Mouse (Mus musculus): Measurements from ENCODE around the gene Cilp.
"Not testable (repeated sequence)": the region's sequence is repeated elsewhere in the genome, so short reads cannot be mapped to it uniquely, and the experiment has no call there.

The Cilp gene

DNA sequence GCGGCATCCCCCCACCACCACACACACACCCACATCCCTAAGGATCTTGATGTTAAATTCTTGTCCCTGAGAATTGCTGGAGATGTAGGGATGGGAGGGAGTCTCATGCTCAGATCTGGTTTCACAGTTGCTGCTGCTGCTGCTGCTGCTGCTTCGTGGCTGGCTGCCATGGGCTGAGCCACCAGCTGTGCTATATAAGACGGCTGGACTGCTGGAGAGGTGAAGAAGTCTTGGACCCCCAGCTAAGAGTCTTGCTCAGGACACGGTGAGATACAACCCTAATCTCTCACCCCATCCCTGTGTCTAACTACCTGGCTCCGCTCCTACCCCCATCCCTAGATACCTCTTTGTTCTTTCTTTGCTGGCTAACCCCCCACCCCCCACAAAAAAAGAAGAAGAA, at the start of gene Cilp:
Gene Cilp, plus strand, starts transcription at position 222 of the 400 bp plus-strand sequence.
- DNase-seq (ENCODE audit: low spot score) = no peak

DNA sequence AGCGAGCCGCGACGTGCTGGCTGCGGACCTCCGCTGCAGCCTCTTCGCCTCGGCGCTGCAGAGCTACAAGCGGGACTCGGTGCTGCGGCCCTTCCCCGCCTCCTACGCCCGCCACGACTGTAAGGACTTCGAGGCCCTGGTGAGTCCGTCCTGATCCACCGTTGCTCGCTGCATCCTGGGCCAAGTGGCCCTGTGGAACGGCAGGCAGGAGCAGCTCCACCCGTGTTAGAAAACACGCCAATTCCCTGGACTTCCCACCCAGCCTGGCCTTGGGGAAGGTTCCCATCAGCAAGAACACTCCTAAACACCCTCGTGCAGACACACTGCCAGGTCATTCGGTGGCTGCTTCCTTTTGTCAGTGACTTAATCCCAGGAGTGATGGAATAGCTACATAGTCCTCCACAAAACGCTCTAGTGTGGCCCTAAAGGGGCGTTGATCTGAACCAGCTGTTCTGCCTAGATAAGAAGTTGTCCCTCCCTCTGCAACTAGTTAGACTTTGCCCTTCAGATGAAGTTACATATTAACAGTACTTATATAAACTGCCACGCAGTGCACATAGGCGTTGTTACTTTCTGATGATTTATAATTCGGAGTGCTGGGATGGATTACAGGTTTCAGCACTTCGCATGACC, 49.4 kb upstream of the Cilp start:
- DNase-seq (ENCODE audit: low spot score) = no peak

DNA sequence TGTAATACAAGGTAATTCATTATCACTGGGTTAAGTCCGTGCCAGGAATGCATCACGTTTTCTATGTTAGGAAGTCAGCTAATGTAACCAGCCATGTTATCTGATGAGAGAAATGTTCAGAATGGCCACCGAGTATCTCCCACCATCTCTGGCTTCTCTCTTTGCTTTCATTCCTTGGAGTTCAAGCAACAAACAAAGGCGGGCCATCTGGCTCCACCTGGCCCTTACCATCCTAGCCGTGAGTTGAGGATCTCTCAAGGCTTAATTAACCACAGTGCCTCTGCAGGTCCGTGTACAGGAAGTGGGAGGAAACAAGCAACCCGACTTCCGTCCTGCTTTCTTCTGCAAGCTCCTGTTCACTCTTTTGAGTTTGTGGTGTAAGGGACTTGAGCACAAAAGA, 48.0 kb upstream of the Cilp start:
- no peak for DNase-seq (ENCODE audit: low spot score)

DNA sequence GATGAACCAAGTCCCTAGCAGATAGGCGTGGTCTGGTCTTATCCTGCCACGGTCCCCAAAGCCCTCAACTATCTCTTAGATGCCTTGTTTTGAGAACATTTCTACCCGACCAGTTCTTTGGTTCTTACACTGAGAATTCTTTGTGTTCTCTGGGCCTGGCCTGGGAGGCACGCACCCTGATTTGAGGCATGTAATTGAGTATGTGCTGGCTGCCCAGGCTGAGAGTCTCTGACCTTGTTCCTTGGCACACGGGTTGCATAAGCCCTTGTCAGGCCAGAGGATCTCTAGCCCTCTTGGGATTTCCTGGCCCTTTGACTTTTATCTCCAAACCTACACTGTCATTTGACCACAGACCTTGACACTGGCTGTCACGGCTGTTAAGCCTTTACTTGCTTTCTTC, 47.3 kb upstream of the Cilp start:
- DNase-seq (ENCODE audit: low spot score) = no peak

DNA sequence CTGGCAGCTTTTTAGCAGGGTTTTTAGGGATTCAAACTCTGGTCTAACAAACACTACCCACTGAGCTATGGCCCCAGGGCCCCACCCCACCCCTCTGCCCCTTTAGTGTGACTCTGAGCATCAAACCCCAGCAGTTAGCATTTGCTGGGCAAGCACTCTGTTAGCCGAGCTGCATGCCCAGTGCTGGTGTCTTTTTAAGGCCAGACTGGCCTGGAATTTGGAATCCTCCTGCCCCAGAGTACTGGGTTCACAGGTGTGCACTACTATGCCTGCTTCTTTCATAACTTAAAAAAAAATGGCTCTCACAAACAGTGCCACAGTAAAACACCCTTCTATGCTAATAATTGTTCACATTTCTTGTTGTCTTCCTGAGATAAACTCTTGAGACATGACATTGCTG, 46.1 kb upstream of the Cilp start:
- DNase-seq (ENCODE audit: low spot score) = no peak

DNA sequence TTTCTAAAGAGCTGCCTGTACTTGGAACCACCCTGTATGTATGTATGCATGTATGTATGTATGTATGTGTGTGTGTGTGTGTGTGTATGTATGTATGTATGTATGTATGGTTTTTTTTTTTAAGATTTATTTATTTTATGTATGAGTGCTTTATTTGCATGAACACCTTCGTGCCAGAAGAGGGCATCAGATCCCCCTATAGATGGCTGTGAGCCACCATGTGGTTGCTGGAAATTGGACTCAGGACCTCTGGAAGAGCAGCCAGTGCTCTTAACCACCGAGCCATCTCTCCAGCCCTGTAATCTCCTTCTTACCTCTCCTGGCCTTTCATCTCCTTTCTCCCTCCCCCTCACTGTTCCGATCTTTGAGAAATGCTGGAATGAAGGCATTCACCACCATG, 44.6 kb upstream of the Cilp start:
- DNase-seq (ENCODE audit: low spot score) = not testable (repeated sequence)

DNA sequence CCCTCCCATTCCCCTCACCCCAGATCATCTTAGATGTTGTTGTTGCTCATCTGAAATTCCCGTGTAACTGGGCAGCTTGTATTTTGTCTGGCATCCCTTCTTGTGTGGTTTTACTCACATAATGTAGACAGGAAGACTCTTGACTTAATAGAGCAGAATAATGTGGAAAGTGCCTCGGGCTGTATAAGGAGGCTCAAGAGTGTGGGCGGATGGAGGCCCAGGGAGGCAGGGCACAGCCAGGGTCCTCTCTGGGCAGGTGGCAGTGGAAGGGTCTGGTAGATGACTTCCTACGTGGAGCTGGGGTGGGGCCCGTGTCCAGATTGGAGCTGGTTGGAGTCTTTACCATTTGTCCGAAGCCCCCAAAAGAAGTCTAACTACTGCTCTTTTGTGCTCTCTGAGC, 41.1 kb upstream of the Cilp start:
- no peak for DNase-seq (ENCODE audit: low spot score)

DNA sequence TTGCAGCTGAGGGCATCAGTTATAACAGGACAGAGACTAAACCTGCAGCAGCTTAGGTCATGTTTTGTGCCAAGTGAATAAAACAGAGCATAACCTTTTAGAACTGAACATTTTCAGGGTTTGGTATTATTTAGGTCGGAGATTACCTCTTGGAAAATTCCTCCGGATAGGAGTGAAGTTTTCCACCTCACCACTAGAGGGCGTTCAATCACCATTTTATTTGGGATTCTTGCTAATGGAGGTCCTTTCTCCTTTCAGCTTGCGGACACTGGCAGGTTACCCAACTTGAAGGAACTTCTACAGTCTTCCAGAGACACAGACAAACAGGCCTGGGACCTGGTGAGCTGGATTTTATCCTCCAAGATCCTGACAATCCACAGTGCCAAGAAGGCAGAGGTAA, 39.2 kb upstream of the Cilp start:
- DNase-seq (ENCODE audit: low spot score) = no peak

DNA sequence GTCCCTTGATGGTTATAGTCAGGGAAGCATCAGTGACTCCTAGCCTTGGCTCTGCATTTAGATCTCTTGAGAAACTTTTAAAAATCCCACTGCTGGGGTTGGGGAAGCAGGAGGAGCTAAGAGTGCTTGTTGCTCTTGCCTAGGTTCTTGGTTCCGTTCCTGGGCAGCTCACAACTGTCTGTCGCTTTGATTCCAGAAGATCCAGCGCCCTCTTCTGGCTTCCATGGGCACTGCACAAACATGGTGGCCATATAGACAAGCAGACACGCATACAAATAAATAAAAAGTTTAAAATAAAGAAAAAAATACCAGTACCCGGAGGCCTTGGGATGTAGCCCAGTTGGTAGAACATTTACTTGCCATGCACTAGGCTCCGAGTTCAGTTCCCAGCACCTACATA, 34.7 kb upstream of the Cilp start:
- no peak for DNase-seq (ENCODE audit: low spot score)

DNA sequence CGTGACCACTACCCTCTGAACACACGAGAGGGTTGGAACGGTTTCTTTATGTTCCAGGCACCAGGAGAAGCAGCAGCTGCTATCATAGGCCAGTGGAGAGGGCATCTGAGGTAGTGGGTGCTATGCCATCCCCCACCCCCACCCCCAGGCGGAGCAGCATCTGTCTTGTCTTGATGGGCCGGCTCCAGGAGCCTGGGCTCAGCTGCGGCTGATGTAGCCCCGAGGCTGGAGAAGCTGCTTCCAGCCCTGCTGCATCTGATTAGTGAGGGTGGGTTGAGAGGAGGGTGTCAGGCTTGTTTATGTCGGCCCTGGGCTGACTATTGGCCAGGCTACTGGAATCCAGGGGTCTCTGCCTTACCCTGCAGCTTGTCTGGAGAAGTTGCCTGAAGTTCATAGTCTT, 33.7 kb upstream of the Cilp start:
- DNase-seq (ENCODE audit: low spot score) = no peak

DNA sequence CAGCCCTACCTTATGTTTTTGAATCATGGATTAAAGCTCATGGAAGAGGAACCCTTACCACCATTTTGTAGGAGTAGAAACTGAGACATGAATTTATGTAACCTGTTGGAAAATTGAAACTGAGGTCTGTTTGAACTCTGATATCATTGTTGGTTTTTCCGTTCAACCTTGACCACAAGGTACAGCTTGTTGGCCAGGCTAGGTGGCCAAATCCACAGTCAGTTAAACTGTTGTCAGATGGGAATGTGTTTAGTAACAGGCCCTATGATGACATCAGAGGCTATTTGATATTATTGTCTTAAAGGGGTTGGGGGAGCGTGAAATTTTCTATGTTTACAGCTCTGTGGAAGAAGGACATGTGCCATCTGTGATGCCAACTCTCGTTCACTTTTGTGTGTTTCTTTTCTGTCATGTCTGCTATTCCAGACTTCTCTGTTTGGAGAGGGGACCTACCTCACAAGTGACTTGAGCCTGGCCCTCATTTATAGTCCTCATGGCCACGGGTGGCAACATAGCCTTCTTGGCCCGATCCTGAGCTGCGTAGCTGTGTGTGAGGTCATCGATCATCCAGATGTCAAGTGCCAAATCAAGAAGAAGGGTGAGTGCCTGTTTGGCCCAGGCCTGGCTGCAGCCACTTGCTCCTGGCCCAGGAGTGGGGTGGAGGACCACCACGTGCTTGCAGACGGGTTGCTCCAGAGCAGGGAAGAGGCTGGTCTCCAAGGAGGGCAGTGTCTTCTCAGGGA, 31.6 kb upstream of the Cilp start:
- DNase-seq (ENCODE audit: low spot score) = no peak

DNA sequence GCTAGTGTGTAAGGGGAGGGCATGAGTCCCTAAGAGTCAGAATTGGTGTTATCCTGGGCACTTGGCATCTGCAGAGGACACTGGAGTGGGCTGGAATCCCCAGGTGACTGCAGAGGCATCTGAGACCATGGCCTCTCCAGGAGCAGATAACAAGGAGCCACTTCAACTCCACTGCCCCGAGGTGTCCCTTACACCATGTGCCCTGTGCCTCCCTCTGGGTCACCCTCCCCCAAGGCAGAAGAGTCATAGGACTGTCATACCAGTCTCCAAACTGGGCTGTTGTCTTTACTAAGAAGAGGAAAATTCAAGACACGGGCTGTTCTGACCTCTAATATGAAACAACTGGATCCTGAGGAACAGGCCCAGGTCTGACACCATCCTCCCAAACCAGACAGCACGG, 30.2 kb upstream of the Cilp start:
- DNase-seq (ENCODE audit: low spot score) = no peak

DNA sequence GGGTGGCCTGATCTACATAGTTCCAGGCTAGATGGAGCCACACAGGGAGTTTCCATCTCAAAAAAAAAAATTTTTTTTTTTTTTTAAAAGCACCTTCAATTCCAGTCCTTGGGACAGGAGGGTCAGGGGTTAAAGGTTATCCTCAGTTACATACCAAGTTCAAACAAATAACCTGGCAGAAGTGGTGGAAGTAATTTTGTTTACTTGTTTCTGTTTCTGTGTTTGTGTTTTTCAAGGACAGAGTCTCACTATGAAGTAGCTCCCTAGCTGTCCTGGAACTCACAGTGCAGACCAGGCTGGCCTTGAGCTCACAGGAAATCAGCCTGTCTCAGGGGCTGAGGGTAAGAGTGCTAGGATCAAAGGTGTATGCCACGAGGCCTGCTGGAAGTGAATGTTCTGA, 29.4 kb upstream of the Cilp start:
- DNase-seq (ENCODE audit: low spot score) = no peak

DNA sequence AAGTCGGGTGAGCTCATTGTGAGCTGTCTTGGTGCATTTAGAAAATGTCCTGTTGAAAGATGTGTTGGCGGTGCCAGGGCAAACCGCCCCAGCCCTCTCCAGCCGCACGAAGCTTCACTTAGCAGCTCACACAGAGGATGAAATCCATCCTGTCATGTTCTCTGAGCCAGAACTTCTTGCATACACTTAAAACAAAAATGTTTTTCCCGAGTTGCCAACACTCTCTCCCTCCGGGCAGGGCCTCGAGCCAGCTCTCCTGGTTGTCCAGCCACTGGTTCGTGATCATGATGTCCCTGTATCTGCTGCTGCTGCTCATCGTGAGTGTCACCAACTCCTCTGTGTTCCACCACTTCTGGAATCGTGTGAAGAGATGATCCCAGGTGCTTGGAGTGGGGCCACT, 27.4 kb upstream of the Cilp start:
- no peak for DNase-seq (ENCODE audit: low spot score)

DNA sequence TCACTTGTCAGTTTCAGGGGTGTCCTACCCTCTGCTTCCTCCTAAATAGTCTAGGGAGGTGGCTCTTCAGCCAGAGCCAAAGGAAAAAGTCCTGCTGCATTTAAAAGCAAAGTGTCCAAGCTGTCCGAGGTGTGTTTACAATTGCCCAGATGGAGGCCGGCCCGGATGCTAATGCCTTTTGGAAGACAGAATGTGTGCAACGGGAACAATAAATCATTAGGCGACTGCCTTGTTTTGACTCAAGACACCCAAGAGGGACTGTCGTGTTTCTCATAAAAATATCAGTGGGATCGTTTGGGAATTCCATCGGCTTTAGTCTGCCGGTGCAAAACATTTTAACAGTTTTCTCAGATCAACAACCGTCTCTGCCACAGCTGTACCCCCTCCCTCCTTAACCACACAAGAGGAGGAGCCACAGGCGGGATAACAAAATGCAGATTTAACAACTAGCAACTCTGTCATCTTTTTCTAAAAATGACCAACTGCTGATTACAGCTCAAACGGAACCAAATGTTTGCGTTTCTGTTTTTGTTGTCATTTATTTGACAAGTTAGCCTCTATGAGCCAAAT, 26.7 kb upstream of the Cilp start:
- no peak for DNase-seq (ENCODE audit: low spot score)

DNA sequence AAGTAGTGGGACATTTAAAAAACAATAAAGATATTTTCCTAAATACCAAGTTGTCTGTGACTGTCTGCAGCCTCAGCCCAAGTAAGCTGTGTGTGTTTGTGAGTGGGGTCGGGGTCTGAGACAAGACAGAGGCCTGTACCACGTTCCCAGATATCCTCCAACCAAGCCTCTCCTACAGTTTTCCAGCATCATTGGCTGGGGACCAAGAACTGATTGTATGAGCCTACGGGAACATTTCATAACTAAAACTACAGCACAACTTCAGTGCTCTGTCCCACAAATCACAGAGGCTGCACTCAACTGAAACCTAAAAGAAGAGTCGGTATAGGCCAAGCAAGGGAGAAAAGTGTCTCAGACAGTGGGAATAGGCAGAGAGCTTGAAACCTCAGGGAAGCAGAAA, 25.8 kb upstream of the Cilp start:
- no peak for DNase-seq (ENCODE audit: low spot score)

DNA sequence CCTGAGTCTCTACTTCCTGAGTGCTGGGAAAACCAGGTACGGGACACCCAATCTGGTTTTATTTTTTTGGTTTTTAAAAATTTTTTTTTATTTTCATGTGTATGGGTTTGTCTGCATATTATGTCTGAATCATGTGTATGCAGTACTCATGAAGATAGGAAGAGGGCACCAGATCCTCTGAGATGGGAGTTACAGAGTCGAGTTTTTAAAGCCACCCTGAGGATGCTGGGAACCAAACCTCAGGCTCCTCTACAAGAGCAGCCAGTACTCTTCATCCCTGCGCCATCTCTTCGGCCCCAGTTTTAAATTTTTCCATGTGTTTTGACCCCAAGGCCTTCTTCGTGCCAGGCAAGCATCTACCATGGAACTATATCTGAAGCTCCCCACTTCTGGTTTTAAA, 25.2 kb upstream of the Cilp start:
- no peak for DNase-seq (ENCODE audit: low spot score)

DNA sequence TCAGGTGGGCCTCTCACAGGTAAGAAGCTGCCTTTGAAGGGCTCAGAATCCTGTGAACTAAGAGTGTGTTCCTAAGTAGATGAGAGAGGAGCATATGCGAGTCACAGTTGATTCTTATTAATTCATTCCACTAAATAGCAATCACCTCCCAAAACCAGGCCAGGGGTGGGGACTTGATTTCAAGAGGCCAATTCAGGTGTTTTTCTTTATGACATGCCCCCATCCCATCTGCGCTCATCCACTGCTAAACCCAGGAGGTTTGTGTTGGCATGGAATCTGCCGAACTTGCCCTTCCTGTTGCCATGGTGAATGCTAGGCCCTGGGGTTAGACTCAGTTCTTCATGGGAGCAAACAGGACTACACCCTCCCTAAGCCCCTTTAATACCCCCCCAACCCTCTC, 24.4 kb upstream of the Cilp start:
- no peak for DNase-seq (ENCODE audit: low spot score)

DNA sequence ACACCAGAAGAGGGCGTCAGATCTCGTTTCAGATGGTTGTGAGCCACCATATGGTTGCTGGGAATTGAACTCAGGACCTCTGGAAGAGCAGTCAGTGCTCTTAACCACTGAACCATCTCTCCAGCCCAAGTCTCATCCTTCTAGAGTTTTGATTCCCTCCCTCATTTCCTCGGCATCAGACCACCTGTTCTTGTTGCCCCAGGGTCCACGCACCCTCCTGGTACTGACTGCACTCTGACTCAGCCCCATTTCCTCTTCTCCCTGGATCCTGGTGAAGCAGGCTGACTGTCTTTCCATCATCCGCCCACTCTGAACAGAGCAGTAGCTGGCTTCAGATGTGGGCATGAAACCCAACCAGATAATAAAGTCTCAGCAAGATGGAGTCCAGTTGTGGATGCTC, 23.0 kb upstream of the Cilp start:
- no peak for DNase-seq (ENCODE audit: low spot score)

DNA sequence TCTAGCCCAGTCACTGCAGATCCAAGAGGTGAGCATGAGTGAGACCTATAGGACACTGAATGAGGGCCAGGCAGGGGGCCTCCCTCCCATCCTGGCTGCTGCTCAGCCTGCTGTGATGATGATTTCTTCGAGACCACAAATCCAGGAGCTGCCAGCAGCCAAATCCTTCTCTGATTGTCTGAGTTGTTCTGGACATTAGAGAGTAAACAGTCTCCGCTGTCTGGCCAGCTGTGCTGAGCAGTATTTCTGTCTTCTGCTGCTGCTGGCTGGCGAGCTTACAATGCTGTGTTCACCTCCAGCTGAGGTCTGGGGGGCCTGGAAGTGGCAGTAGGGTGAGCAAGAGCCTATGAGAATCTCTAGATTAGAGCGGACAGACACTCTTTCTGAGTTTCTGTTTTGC, 21.7 kb upstream of the Cilp start:
- no peak for DNase-seq (ENCODE audit: low spot score)

DNA sequence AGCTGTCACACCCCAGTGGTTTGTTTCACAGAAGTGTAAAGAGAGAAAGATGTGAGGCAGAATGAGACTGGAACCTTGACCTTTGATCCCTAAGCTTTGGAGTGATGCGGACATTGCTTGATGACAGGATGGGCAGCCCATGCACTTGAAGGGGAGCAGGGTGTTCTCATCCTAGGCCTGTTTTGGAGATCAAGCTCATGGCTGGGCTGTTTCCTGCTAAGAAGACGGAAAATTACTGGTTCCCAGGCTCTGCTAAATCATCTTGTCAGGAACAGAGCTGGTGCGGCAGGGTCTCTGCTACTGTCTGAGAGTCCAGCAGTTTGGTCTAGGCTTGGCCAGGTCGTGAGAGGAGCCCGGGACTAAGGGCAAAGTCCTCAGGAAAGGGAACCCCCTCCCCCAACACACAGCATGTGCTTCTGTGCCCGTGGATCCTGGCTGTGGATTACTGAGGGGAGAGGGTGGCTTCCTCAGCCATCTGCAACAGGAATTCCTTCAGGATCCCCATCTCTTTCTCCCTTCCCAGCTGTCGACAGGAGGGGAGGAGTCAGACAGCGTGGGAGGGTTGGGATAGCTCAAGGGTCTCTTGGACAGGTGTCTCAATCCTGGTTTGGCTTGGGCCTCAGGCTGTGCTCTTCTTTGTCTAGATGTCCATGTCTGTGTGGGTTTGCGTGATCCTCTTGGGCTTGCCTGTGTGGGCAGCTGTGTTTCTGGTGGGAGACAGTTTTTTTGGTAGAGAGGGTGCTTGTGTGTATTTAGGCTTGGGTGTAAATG, 20.8 kb upstream of the Cilp start:
- no peak for DNase-seq (ENCODE audit: low spot score)

DNA sequence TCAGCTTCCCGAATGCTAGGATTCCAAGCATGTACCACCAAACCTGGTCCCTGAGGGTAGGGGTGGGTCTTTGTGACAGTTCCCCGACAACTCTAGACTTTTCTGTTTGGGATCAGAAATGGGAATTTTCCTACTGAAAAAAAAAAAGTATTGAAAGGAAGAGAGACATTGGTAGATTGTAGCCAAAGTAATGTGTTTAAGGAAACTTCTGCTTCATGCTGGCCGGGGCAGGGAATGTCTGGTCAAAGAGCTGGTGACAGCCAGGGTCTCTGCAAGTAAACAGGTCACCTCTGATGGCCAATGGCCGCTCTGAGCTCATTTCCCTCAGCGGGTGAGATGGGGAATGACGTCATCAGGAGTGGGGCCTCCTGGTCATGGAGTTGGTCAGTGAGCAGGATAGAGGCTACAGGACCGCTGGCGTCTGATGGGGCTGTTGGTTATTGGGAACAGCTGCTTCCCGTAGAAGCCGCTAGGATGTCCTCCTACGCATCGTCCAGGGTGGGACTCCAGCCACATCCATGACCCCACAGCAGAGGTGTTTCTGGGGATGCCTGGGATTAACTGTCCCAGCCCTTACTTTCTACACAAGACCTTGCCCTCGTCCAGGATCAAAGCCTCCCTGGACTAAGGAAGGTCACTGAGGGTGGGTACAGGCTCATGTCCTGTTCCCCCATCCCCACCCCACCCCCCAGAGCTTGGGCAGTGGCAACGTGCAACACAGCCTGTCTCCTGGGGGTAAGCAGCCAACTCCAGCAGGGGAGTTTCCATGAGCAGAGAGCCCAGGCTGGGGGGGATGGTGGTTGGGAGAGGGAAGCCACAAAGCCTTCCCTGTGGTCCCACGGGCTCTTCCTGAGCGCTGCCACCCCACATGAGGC, 17.2 kb upstream of the Cilp start:
- no peak for DNase-seq (ENCODE audit: low spot score)

Data from layer of hippocampus, adult 11-12 months (tissue).